Mouse (Mus musculus) hindbrain, postnatal 0 days (tissue): ENCODE data around the gene Sv2c. TPM values are rescaled to one million over a fixed set of nuclear protein-coding genes. Genes with fewer than 3 reads are reported as not detected.
"Not testable (repeated sequence)": the region's sequence is repeated elsewhere in the genome, so short reads cannot be mapped to it uniquely, and the experiment has no call there.

Experiments used
- ATAC-seq: fragments of 200-750 bp; cut with Nextera tagmentation; 2 replicates; pipeline ENCODE4 v1.8.0; 2017; ENCODE audit warnings: mild to moderate bottlenecking, moderate TSS enrichment, moderate library complexity
- DNase-seq: peaks from one replicate; pipeline ENCODE4 v3.0.0-alpha.2; 2015; ENCODE audit warnings: low spot score
- H3K27ac ChIP-seq: fragments of 300-500 bp; sonication (generic); 2 replicates; pipeline ENCODE4 v1.5.1; 2014; ENCODE audit warnings: mild to moderate bottlenecking
- H3K27me3 ChIP-seq: fragments of 300-500 bp; sonication (generic); 2 replicates; pipeline ENCODE4 v1.6.1; 2014; ENCODE audit warnings: low read length, mixed read lengths; ENCODE audit not compliant: insufficient read depth
- H3K36me3 ChIP-seq: fragments of 300-500 bp; sonication (generic); 2 replicates; pipeline ENCODE4 v1.6.1; 2014; ENCODE audit warnings: low read length, mixed read lengths; ENCODE audit not compliant: insufficient read depth
- H3K4me1 ChIP-seq: fragments of 300-500 bp; sonication (generic); 2 replicates; pipeline ENCODE4 v1.6.1; 2014; ENCODE audit warnings: antibody characterized with exemption, low read length, mixed read lengths; ENCODE audit not compliant: insufficient read depth
- H3K4me2 ChIP-seq: fragments of 300-500 bp; sonication (generic); 2 replicates; pipeline ENCODE4 v1.6.1; 2014; ENCODE audit warnings: low read depth, mild to moderate bottlenecking, low read length, moderate library complexity, mixed read lengths
- H3K4me3 ChIP-seq: fragments of 300-500 bp; sonication (generic); 2 replicates; pipeline ENCODE4 v1.5.1; 2014; ENCODE audit warnings: low read length
- H3K9ac ChIP-seq: fragments of 300-500 bp; sonication (generic); replicated peaks from 2 replicates; pipeline ENCODE4 v1.6.1; 2014; ENCODE audit warnings: mild to moderate bottlenecking, low read length, moderate library complexity, mixed read lengths
- H3K9me3 ChIP-seq: fragments of 300-500 bp; sonication (generic); 2 replicates; pipeline ENCODE4 v1.6.1; 2016; ENCODE audit warnings: low read length, mixed read lengths
- CTCF ChIP-seq: IDR thresholded peaks from 2 replicates; pipeline ENCODE4 v1.5.1; 2016; ENCODE audit warnings: antibody characterized with exemption, control low read depth, low read depth
- WGBS: fragments of 180-500 bp; shearing (Covaris S2); extraction: QIAGEN DNeasy Blood & Tissue Kit; methylation state at CpG from one replicate; pipeline ENCODE4 v1.1.7; 2014; 5-methylcytosine and 5-hydroxymethylcytosine counted together
- polyA plus RNA-seq: library from polyadenylated mRNA; unstranded; fragments of >200 nt; fragmentation: Nextera tagmentation; extraction: Ambion mirVana; gene quantifications from 2 replicates; pipeline ENCODE4 v1.2.1, GENCODE M21; 2015
- total RNA-seq: library from RNA; depleted of rRNA; stranded (reverse); fragments of >200 nt; gene quantifications from 2 replicates; pipeline ENCODE4 v1.2.3, GENCODE M21; 2014

Gene Sv2c
- total and polyA plus RNA-seq, 2 experiments from 2014 or later: 30.4 to 47.3 TPM

DNA sequence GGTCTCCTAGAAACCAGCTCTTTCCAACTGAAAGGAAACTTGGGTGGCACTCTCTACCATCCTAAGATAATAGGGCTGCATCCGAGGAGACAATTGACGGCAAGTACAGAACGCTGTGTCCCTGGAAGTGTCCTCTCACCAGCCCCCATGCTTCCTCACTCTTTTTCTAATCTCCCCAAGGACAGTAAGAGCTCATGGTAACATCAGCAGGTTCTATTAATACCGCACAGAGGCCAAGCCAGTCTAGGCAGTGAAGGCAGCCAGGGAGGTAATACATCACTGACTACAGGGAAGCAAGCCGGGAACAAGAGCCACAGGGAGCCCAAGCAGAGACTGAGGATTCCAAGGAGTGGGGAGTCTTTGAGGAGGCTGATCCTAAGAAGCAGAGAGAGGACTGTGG is 7.4 kb downstream of the Sv2c start:
- ATAC-seq (no peak), DNase-seq (no peak)
- Histone ChIP-seq H3K36me3 (no peaks in the 10 kb centered on the region), H3K9ac (no peak overlapping the region), H3K4me1 (no peaks in the 10 kb centered on the region), H3K9me3 (no peaks in the 10 kb centered on the region), H3K27ac (no peak overlapping the region), H3K4me3 (no peak overlapping the region), H3K4me2 (no peak overlapping the region), H3K27me3 (no peaks in the 10 kb centered on the region)
- 70% methylated on average over 5 of the region's 5 CpGs for WGBS
- TF ChIP-seq CTCF: no peak

DNA sequence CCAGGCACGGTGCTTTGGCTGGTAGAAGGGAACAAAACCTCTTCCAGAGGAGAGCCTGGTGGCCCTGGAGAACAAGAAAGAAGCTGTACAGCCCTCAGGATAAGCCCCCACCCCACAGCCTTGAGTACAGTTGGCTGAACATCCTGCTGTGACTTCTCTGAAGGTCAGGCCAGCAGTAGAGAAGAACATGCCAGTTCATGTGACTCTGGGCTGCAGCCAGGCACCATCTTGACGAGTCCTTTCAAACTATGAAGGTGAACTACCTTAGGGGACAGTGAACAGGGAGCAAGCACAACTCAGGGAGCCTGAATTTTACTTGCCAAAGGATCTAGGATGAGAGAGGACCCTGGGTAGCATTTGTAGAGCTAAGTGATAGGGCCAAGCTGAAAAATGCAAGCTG is 19.7 kb downstream of the Sv2c start:
- no peaks in the 10 kb centered on the region for H3K9me3 ChIP-seq
- no peak overlapping the region for H3K9ac ChIP-seq
- no peak for DNase-seq
- WGBS: 77% methylated on average over 2 of the region's 2 CpGs
- H3K4me3 ChIP-seq: no peak overlapping the region
- H3K27me3 ChIP-seq: no peaks in the 10 kb centered on the region
- H3K36me3 ChIP-seq: no peaks in the 10 kb centered on the region
- no peak for TF ChIP-seq CTCF
- no peak overlapping the region for H3K4me2 ChIP-seq
- ATAC-seq: no peak
- H3K27ac ChIP-seq: no peak overlapping the region
- H3K4me1 ChIP-seq: 0 out of 2 replicates have a peak, but pooled peaks cover 4% of the 10 kb centered on the region

DNA sequence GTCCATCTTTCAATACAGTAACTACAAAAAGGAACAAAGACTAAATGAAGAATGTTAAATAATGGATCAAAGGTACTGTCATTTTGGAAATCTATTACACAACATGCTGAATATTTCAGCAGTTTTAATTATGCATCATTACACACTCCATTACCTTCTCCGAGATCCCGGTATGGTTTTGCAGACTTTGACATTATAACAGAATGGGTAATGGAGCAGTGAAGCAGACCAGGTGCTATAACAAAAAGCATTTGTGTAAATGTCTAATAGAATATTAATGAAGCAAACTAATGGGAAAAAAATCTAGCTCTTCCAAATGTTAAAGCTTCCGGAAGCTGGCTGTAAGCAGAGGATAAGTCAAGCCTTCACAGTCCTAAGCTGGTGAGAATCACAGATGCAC is 21.6 kb downstream of the Sv2c start:
- H3K4me2 ChIP-seq: no peak overlapping the region
- H3K27ac ChIP-seq: no peak overlapping the region
- TF ChIP-seq CTCF: no peak
- DNase-seq (no peak), ATAC-seq (no peak)
- no peaks in the 10 kb centered on the region for H3K36me3 ChIP-seq
- WGBS: 45% methylated on average over 3 of the region's 3 CpGs
- no peaks in the 10 kb centered on the region for H3K9me3 ChIP-seq
- H3K4me1 ChIP-seq: 0 out of 2 replicates have a peak, but pooled peaks cover 4% of the 10 kb centered on the region
- no peak overlapping the region for H3K4me3 ChIP-seq
- H3K27me3 ChIP-seq: no peaks in the 10 kb centered on the region
- no peak overlapping the region for H3K9ac ChIP-seq

DNA sequence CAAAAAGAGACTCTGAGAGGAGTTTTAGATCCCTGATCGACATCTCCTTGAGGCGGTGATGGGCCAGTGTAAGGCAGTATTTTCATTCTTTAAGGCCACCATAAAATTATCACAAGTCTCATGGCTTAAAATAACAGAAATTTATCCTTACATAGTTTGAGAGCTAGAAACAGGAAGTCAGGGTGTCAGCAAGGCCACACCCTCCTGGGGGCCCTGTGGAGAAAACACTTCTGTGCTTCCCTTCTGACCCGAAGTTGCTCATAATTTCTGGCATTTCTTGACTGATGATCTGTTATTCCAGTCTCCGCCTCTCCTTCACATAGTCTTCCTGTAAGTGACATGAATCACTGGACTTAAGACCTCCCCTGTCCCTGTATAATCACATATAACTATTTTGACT is 26.0 kb downstream of the Sv2c start:
- H3K9me3 ChIP-seq: no peaks in the 10 kb centered on the region
- H3K27ac ChIP-seq: no peak overlapping the region
- WGBS: 91% methylated on average over 4 of the region's 4 CpGs
- DNase-seq (no peak), ATAC-seq (no peak)
- no peak overlapping the region for H3K4me3 ChIP-seq
- H3K36me3 ChIP-seq: no peaks in the 10 kb centered on the region
- H3K4me1 ChIP-seq: no peaks in the 10 kb centered on the region
- no peak overlapping the region for H3K9ac ChIP-seq
- H3K27me3 ChIP-seq: no peaks in the 10 kb centered on the region
- no peak overlapping the region for H3K4me2 ChIP-seq
- no peak for TF ChIP-seq CTCF

DNA sequence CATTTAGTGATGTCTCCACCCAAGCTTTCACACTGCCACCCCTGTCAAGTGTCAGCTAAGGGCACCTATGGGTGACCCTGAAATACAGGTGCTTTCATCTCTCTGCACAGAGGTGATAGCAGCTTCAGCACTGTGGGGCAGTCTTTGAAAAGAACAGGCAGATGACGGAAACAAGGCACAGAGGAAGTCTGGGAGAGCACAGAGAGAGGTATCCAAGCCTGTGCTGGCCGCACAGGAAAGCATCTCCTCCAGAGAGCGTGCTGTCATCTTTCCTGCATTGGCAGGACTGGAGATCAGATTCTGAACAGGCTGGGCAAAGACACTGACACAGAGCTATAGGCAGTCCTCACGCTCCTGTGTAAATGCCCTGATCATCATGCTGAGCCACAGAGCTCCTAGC is 41.4 kb downstream of the Sv2c start:
- TF ChIP-seq CTCF: no peak

DNA sequence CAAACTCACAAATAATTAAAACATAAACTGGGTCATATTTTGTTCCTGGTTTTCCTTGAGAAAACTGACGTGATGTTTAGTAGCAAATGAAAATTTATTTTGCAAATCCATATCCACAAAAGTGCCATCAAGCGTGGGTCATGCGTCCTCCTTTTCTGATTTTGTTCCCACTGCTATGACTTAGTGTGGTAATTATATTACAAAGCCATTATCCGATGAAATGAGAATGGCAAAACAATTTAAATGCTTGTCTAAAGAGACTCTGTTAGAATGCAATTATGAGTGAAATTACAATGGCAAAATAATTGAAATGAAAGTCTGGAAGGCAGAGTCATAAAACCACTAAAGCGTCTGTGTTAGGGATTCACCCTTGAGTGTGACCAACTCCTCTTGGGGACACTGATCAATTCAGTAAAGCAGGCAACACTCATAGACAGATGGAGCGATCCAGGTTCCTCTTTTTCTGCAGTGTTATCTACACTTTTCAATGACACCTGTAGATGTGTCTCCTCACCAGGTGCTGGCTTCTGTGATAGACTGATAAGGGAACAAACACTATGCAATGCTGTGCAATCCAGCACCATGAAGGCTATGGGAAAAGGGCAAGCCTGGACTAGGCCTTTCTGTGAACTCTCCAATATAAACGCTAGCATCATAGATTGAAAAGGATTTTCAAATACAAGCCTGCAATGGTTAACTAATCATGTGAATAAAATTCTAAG is 46.6 kb downstream of the Sv2c start:
- Histone ChIP-seq H3K9me3 (no peaks in the 10 kb centered on the region), H3K4me1 (no peaks in the 10 kb centered on the region), H3K36me3 (no peaks in the 10 kb centered on the region), H3K9ac (no peak overlapping the region), H3K27me3 (no peaks in the 10 kb centered on the region), H3K27ac (no peak overlapping the region), H3K4me3 (no peak overlapping the region), H3K4me2 (no peak overlapping the region)
- DNase-seq (no peak), ATAC-seq (no peak)
- TF ChIP-seq CTCF: no peak
- 81% methylated on average over 7 of the region's 7 CpGs for WGBS

More for the DNA sequence above, 41.4 kb downstream of the Sv2c start:
- Histone ChIP-seq H3K9me3 (no peaks in the 10 kb centered on the region), H3K9ac (no peak overlapping the region), H3K36me3 (no peaks in the 10 kb centered on the region), H3K4me1 (no peaks in the 10 kb centered on the region), H3K27me3 (no peaks in the 10 kb centered on the region), H3K4me3 (no peak overlapping the region), H3K27ac (no peak overlapping the region), H3K4me2 (no peak overlapping the region)
- DNase-seq (no peak), ATAC-seq (no peak)
- 61% methylated on average over 4 of the region's 4 CpGs for WGBS

DNA sequence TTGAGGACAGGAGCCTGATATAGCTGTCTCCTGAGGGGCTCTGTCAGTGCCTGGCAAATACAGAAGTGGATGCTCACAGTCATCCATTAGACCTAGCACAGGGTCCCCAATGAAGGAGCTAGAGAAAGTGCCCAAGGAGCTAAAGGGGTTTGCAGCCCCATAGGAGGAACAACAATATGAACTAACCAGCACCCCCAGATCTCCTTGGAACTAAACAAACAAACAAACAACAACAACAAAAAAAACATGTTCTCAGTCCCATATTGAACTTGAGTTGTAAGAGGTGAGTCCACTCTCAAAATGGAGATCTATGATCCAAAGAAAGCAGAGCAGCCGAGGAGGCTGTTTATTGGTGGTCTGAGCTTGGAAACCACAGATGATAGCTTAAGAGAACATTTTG is 50.6 kb downstream of the Sv2c start, which contains the start of gene Gm17190:
Gene Gm17190 (plus strand): TSS at position 301 of the 400 bp plus-strand sequence.
- H3K4me2 ChIP-seq, H3K4me3 ChIP-seq, H3K36me3 ChIP-seq, H3K9ac ChIP-seq, DNase-seq, H3K27ac ChIP-seq, H3K27me3 ChIP-seq, H3K4me1 ChIP-seq, ATAC-seq, H3K9me3 ChIP-seq: not testable (repeated sequence)
- 97% methylated on average over 1 of the region's 1 CpGs for WGBS

DNA sequence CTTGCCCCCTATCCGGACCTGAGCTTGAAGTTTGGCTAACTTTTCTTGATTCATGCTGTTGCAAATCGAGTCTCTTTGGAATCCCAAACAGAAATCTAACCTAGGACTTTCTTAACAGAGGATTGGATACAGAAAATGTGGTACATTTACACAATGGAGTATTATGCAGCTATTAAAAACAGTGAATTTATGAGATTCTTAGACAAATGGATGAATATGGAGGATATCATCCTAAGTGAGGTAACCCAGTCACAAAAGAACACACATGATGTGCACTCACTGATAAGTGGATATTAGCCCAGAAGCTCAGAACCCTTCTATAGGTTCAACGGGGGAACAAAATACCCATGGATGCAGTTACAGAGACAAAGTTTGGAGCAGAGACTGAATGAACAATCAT is 51.1 kb downstream of the Sv2c start, which contains the start of gene Gm20075:
Gene Gm20075 (minus strand): TSS at position 101 of the 400 bp plus-strand sequence.
- H3K4me3 ChIP-seq, DNase-seq, H3K27ac ChIP-seq, H3K36me3 ChIP-seq, ATAC-seq, H3K9ac ChIP-seq, H3K9me3 ChIP-seq, H3K4me2 ChIP-seq, H3K27me3 ChIP-seq, H3K4me1 ChIP-seq: not testable (repeated sequence)
- 94% methylated on average over 3 of the region's 3 CpGs for WGBS
